Mouse (Mus musculus) cortical plate, adult 2 months (tissue): ENCODE results near the gene Doc2g.

Experiments
- CTCF ChIP-seq: fragments of 200-500 bp; IDR thresholded peaks from 2 replicates; pipeline ENCODE4 v1.5.1; 2011; ENCODE audit warnings: mild to moderate bottlenecking, control low read depth, low read length; ENCODE audit not compliant: insufficient read depth; ENCODE audit errors: extremely low read depth
- POLR2A ChIP-seq: fragments of 200-500 bp; IDR thresholded peaks from 2 replicates; pipeline ENCODE4 v1.6.1; 2011; ENCODE audit warnings: mild to moderate bottlenecking, low read length, control low read depth; ENCODE audit not compliant: insufficient read depth; ENCODE audit errors: extremely low read depth

DNA sequence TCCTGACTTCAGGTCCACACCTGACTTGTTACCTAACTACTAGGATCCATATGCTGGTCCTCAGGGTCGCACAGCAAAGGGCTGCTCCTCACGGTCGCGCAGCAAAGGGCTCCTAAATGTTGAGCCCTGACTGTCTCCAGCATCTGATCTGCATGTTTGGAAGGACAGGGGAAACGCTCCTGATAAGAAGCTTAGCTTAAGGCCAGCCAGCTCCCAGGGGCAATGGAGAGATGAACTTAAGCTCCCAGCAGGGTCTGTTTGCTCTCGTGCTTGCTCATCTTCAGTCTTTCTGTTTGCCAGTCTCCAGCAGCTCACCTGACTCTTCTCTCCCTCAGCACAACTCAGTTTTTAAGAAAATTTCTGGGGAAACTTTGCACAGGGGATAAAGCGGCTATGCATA is 29.6 kb downstream of the Doc2g start:
- TF ChIP-seq CTCF = no peak
- TF ChIP-seq POLR2A = no peak
